Mouse (Mus musculus) intestine, embryonic 15.5 days (tissue): ENCODE results near the gene Polr2j. TPM values are rescaled to one million over a fixed set of nuclear protein-coding genes. Genes with fewer than 3 reads are reported as not detected.

Experiments
- ATAC-seq: fragments of 200-750 bp; cut with Nextera tagmentation; 2 replicates; pipeline ENCODE4 v1.8.0; 2017; ENCODE audit warnings: moderate TSS enrichment, moderate library complexity
- H3K27ac ChIP-seq: fragments of 300-500 bp; sonication (generic); 2 replicates; pipeline ENCODE4 v1.5.1; 2015; ENCODE audit warnings: mild to moderate bottlenecking, inconsistent platforms
- H3K27me3 ChIP-seq: fragments of 300-500 bp; sonication (generic); replicated peaks from 2 replicates; pipeline ENCODE4 v1.6.1; 2015; ENCODE audit warnings: inconsistent platforms
- H3K36me3 ChIP-seq: fragments of 300-500 bp; sonication (generic); 2 replicates; pipeline ENCODE4 v1.6.1; 2015; ENCODE audit warnings: inconsistent platforms
- H3K4me1 ChIP-seq: fragments of 300-500 bp; sonication (generic); replicated peaks from 2 replicates; pipeline ENCODE4 v1.6.1; 2015; ENCODE audit warnings: inconsistent platforms
- H3K4me2 ChIP-seq: fragments of 300-500 bp; sonication (generic); replicated peaks from 2 replicates; pipeline ENCODE4 v1.6.1; 2015; ENCODE audit warnings: mild to moderate bottlenecking, inconsistent platforms
- H3K4me3 ChIP-seq: fragments of 300-500 bp; sonication (generic); replicated peaks from 2 replicates; pipeline ENCODE4 v1.5.1; 2015; ENCODE audit warnings: inconsistent platforms
- H3K9ac ChIP-seq: fragments of 300-500 bp; sonication (generic); 2 replicates; pipeline ENCODE4 v1.6.1; 2015; ENCODE audit warnings: inconsistent platforms
- H3K9me3 ChIP-seq: fragments of 300-500 bp; sonication (generic); 2 replicates; pipeline ENCODE4 v1.6.1; 2016; ENCODE audit warnings: inconsistent platforms
- WGBS: fragments of 180-500 bp; shearing (Covaris S2); methylation state at CpG from one replicate; pipeline ENCODE4 v1.1.7; 2015; 5-methylcytosine and 5-hydroxymethylcytosine counted together
- polyA plus RNA-seq: library from polyadenylated mRNA; unstranded; fragments of >200 nt; fragmentation: Nextera tagmentation; extraction: Ambion mirVana; gene quantifications from 2 replicates; pipeline ENCODE4 v1.2.1, GENCODE M21; 2015

Gene Polr2j
- polyA plus RNA-seq, 1 experiment from 2014 or later = 236 TPM

DNA sequence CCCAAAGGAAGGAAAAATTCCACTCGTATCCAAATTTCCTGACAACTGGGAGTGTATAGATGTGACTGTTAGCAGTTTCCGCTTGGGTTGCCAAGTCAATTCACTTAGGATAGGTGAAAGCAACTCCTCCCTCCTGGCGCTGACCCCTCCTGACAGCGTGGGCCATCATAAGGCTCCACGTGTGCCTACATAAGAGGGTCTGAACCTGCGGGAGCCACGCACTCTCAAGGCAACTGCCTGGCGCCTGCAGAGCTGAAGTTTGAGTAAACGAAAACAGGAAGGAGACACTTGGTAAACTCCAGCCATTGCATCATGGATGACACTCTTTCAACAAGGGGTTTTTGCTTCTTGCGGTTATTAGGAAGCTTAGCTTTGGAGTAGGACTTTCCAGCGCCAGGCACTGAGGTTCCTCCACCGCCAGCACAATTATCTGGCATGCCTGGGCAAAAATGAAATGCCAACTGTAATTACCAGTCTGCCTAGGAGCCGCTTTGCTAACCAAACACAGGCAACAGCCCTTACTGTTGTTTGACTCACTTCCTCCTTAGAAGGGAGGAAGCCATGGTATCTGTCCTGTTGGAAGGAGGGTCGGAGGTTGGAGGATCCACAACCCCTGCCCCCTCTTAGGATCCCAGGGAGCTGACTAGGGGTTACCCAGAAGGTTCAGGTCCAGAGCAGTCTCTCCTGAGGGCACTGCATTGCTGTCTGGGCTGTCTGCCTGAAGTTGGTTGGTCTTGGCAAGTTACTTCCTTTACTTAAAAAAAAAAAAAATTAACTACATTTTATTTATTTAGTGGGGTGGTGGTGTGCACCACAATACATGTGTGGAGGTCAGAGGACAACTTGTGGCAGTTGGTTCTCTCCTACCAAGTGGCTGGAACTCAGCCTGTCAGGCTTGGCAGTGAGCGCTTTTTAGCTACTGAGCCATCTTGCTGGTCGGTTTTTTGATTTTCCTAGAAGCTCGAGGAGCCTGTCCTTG is 55.2 kb downstream of the Polr2j start:
- H3K36me3 ChIP-seq = no peaks in the 10 kb centered on the region
- peaks cover 24% of the 10 kb centered on the region for H3K4me1 ChIP-seq

More for the DNA sequence above, 55.2 kb downstream of the Polr2j start:
- H3K4me3 ChIP-seq = peak overlapping the region; percentile 52
- ATAC-seq = no peak
- H3K27me3 ChIP-seq = no peaks in the 10 kb centered on the region
- H3K27ac ChIP-seq = peak overlapping the region; percentile 71
- H3K4me2 ChIP-seq = peak overlapping the region; percentile 90
- H3K9me3 ChIP-seq = no peaks in the 10 kb centered on the region
- H3K9ac ChIP-seq = peak overlapping the region; percentile 50
- WGBS = 27% methylated on average over 17 of the region's 17 CpGs

Other genes starting within 250 kb of the Polr2j start
- gene Hspb1, start 228.7 kb upstream of the Polr2j start, polyA plus RNA-seq = 113 and 116 TPM in 2 replicates
- 151 and 154 TPM in 2 replicates for gene Ywhag, start 182.0 kb upstream of the Polr2j start, polyA plus RNA-seq
- 2.5 and 2.9 TPM in 2 replicates for gene Ssc4d, start 142.1 kb upstream of the Polr2j start, polyA plus RNA-seq
- gene Zp3, start 136.5 kb upstream of the Polr2j start, polyA plus RNA-seq = 0.80 and 1.5 TPM in 2 replicates
- 20.8 and 21.4 TPM in 2 replicates for gene Dtx2, start 121.8 kb upstream of the Polr2j start, polyA plus RNA-seq
- 42.9 and 45.6 TPM in 2 replicates for gene Upk3b, start 78.1 kb upstream of the Polr2j start, polyA plus RNA-seq
- 1.4 and 1.9 TPM in 2 replicates for gene Upk3bl, start 62.1 kb upstream of the Polr2j start, polyA plus RNA-seq
- gene Rasa4, start 32.7 kb upstream of the Polr2j start, polyA plus RNA-seq = 16.3 and 19.4 TPM in 2 replicates
- 24.5 and 25.3 TPM in 2 replicates for gene Lrwd1, start 19.4 kb downstream of the Polr2j start, polyA plus RNA-seq
- gene Alkbh4, start 19.5 kb downstream of the Polr2j start, polyA plus RNA-seq = 15.3 and 17.2 TPM in 2 replicates
- gene Orai2, start 54.1 kb downstream of the Polr2j start, polyA plus RNA-seq = 6.4 and 6.7 TPM in 2 replicates
- gene Prkrip1, start 82.3 kb downstream of the Polr2j start, polyA plus RNA-seq = 44.2 and 45.7 TPM in 2 replicates
- gene Sh2b2, start 129.9 kb downstream of the Polr2j start, polyA plus RNA-seq = 2.8 and 3.1 TPM in 2 replicates